In the genomic region with DNA sequence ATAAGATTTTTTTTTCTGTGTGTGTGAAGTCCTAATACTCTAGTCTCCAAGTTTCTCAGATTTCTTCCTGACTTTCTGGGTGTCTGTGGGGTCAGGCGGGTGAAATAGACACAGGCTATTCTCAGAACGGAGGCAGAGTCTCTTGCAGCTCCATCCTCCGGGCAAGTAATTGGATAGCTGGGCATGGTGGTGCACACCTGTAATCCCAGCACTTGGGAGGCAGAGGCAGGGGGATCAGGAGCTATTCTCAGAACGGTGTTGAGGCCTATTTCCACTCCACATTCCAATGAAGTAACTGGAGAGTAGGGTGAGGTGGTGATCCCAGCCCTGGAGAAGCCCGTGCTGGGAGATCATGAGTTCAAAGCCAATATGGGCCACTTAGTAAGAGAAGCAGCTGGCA, we compare ENCODE assay signal across 19 mouse cellular contexts.
"Had no signal": no experiment of that assay in that cellular context is flagged by ENCODE, and none has a peak within 500 bp of the region (broad histone marks: within the 10 kb centered on the region; RNA-seq: fewer than 3 reads in every experiment).

No protein-coding gene starts in this region.

- H3K4me1 ChIP-seq: lung, embryonic 15.5 days; midbrain, embryonic 10.5 days; midbrain, embryonic 12.5 days; neural tube, embryonic 13.5 days; neural tube, embryonic 15.5 days; stomach, embryonic 15.5 days had no signal

- H3K27ac ChIP-seq: lung, embryonic 15.5 days; midbrain, embryonic 10.5 days; midbrain, embryonic 12.5 days; neural tube, embryonic 13.5 days; neural tube, embryonic 15.5 days; stomach, embryonic 15.5 days had no signal

- H3K9me3 ChIP-seq: lung, embryonic 15.5 days; midbrain, embryonic 10.5 days; midbrain, embryonic 12.5 days; neural tube, embryonic 13.5 days; neural tube, embryonic 15.5 days; stomach, embryonic 15.5 days had no signal

- DNase-seq: liver, postnatal 0 days; lung, adult 2 months; lung, postnatal 10 days; lung, postnatal 4 days; midbrain, embryonic 14.5 days; retina, postnatal 1 day; right cerebral cortex, adult 18-20 months; right cerebral cortex, postnatal 25 days; right cerebral cortex, postnatal 4 days; thymus, adult 18-20 months; thymus, postnatal 14 days; thymus, postnatal 36 days had no signal

- H3K36me3 ChIP-seq: lung, embryonic 15.5 days; midbrain, embryonic 10.5 days; midbrain, embryonic 12.5 days; neural tube, embryonic 13.5 days; neural tube, embryonic 15.5 days; stomach, embryonic 15.5 days had no signal

- H3K4me3 ChIP-seq: lung, embryonic 15.5 days; midbrain, embryonic 10.5 days; midbrain, embryonic 12.5 days; myocyte; neural tube, embryonic 13.5 days; neural tube, embryonic 15.5 days; stomach, embryonic 15.5 days had no signal

- H3K27me3 ChIP-seq: lung, embryonic 15.5 days; midbrain, embryonic 12.5 days; neural tube, embryonic 13.5 days; neural tube, embryonic 15.5 days; stomach, embryonic 15.5 days had no signal
